Mouse (Mus musculus) cerebellum, postnatal 10 days (tissue): Measurements from ENCODE around the gene Sod1.

ENCODE experiments used
- DNase-seq, 2 experiments: peaks; one replicate each; pipeline ENCODE4 v3.0.0; 2021; ENCODE audit warnings: mixed read lengths in 2 of 2

Sod1 gene

GRCm38 (mm10) chr16:90259623-90260022, 39.1 kb downstream of the Sod1 start:
- no peak for DNase-seq

GRCm38 (mm10) chr16:90260097-90260496, 39.5 kb downstream of the Sod1 start:
- no peak for DNase-seq

- DNase-seq: peak; percentile 77 to 82
Observed at GRCm38 (mm10) chr16:90261791-90262190, 41.2 kb downstream of the Sod1 start.

GRCm38 (mm10) chr16:90264021-90264420, 43.5 kb downstream of the Sod1 start:
- no peak for DNase-seq

GRCm38 (mm10) chr16:90265106-90265505, 44.6 kb downstream of the Sod1 start:
- DNase-seq: no peak

GRCm38 (mm10) chr16:90266581-90266980, 46.0 kb downstream of the Sod1 start:
- DNase-seq: no peak

GRCm38 (mm10) chr16:90275521-90275920, 55.0 kb downstream of the Sod1 start:
- DNase-seq: no peak
